Mouse (Mus musculus): Measurements from ENCODE around the gene D030056L22Rik.

The D030056L22Rik gene

DNA sequence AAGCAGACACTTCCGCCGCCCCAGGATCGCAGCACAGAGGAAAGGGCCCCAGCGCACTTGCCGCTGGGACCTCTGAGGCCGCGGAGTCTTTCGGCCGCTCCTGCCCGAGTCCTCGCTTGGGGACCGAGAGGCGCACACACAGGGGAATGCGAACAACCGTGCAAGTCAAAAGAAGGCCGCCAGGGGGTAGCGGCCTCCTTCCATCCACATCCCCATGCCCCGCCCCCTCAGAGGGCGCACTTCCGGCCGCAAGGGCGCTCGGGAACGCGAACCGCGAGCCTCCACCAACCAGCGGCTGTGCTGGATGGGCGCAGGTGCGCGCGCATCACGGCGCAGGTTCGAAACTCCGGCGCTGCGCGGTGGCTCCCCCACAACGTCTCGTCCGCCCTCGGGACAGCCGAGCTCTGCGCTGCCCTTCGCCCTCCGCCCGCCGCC, at the start of gene D030056L22Rik:
Gene D030056L22Rik, plus strand, starts transcription at position 328 of the 435 bp plus-strand sequence.
- DNase-seq, result peak; percentile 99

DNA sequence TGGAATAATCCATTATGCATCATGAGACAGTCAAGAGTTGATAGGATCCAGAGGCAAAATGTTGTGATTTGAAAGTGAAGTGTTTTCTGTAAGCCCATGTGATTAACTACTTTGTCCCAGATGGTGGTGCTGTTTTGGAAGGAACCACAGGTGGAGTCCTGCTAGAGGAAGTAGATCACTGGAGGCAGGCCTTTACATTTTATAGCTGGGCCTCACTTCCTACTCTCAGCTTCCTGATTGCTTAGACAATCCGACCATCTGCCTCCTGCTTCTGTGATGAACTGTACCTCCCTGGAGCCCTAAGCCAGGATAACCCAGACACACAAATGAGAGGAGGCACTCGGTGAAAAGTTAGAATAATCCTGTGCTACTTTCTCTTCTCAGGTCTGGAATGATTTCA, 49.1 kb upstream of the D030056L22Rik start:
- DNase-seq, result no peak

DNA sequence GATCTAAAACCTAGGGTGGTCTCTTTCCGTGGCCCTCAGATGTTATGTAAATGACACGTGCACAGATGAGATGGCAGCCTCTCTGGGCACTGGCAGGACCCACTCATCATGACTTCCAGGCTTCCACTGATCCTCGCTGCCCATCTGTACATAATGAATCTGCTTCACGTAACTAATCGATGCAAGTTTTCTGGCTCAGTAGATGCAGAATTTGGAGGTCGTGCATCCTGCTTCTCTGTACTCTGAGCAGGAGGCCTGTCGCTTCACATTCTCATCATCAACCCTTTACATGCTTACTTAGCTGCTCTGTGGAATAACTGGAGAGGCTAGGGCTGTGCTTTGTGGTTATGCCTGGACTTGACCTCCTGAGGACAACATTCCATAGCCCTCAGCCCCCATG, 46.0 kb upstream of the D030056L22Rik start:
- no peak for DNase-seq

DNA sequence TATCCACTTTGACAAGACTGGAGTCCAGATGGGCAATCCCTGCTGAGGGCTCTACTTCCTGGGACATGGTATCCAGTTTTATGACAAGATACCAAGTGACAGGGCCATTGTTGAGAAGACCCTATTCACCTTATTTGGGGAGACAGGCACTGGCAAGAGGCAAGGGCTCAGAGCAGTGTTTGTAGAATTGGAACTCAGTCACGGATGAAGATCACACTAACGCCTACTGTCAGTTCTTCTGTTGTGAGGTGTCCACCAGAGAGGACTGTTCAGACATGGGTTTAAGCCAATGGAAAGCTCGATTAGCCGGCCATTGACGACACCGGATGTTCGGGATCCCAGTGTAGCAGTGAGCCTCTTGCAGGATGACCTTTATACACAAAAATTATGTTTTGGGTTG, 43.4 kb upstream of the D030056L22Rik start:
- no peak for DNase-seq

DNA sequence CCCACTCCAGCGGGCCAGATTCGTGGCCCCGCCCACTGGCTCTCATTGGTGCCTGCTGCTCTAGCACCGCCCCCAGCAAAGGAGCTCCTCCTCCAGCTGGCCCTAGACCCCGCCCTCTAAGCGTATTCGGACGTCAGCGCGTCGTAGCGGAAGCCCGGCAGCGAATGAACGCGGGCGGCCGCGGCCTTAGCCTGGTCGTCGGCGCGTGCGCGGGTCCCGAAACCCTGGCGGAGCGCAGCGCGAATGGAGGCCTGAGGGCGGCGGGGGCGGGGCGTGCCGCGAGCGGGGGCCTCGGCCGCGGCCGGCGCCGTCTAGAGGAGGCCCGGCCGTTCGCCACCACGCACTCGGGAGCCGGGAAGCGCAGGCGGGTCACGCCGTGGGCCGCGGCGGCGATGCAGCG, 42.4 kb upstream of the D030056L22Rik start, which contains the start of gene Carnmt1:
Gene Carnmt1, plus strand, starts transcription at position 157 of the 400 bp plus-strand sequence.
- DNase-seq, result peak; percentile 99

DNA sequence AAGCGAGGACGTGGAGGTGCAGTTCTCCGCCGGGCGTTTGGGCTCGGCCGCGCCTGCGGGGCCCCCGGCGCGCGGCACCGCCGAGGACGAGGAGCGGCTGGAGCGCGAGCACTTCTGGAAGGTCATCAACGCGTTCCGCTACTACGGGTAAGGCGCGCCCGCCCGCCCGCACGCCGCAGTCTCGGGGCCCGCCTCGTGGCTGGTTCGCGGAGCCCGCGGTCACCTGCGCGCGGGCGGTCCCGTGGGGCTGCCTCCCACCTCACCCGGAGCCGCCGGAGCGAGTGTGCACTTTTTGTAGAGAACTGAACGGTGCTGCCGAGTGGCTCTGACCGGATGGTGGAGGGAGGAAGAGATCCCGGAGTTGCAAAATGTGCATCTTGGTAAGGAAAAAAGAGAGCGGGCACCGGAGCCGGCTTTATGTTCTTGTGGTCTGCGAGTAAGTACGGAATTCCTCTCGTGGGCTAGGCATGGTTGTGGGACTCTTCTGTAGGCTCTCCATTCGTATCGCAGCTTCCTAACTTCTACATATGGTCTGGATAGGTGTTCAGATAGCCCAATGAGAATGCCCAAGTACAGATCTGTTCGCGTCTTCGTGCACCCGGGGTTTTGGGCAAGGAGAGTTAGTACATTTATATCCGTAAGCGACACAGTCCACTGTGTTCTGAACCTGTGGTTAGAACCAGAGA, 41.8 kb upstream of the D030056L22Rik start:
- DNase-seq, result peak; percentile 64 to 66

DNA sequence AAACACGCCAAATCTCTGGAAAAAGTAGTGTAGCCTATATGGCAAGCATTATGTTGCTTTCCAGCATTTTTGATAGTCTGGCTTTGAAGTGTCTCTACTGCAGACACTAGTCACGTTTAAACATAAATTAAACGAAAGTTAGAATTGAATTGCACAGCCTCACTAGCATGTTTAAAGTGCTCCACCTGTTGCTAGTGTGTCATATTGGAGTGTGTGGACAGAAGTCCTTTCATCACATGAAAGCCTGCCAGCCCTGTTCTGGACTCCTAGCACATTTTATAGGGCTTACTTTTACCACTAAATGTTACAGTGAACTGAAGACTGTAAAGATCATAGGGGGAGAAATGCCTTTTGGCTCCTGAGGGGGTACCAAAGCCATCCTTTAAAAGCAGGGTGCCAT, 40.5 kb upstream of the D030056L22Rik start:
- DNase-seq, result no peak

DNA sequence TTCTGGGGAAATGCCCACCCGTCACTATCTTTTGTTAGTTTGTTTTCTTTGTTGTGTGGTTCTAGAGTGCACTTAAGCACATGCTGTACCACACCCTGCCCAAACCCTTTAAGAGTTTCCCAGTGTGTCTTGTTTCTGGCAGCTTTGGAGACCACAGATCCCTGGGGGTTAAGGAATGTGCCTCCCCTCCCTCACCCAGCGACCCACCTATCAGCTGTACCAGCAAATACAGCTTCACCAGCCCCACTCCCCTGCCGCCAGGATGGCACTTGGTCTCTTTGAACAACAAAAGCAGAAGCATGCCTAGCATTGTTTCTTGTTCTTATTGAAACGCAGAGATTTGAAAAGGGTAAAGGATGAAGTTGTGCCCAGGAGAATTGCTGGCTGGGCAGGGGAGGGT, 39.9 kb upstream of the D030056L22Rik start:
- DNase-seq, result no peak

DNA sequence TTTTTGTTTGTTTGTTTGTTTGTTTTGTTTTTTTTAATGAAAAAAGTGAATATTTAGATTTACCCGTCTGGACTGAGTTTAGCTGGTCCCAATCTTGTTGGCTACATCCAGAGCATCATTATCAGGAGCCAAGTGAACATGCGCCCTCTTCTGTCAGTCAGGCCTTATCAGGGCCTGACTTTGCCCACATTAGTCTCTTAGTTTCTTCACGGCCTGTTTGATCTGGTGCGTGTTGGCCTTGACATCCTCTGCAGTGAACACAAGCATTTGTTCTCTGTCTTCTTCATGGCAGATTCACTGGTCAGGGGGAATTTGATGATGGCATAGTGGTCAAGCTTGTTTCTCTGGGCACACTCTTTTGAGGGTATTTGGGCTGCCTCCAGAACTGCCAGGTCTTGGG, 30.9 kb upstream of the D030056L22Rik start:
- no peak for DNase-seq

DNA sequence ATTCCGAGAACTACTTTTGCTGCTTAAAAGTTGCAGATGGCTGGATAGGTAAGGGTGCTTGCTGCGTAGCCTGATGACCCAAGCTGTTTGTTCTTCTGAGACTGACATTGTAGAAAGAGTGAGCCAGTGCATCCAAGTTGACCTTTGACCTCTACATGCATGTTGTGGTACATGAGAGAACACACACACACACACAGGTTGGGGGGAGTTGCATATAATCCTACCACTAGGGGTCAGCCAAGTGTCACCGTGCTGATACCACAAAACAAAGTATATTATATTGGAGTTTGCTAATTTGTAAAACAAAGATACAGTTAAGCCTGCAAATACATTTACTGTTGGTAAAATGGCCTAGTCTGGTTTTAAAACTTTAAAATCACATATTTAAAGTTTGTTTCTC, 25.4 kb upstream of the D030056L22Rik start:
- peak; percentile 64 to 69 for DNase-seq

DNA sequence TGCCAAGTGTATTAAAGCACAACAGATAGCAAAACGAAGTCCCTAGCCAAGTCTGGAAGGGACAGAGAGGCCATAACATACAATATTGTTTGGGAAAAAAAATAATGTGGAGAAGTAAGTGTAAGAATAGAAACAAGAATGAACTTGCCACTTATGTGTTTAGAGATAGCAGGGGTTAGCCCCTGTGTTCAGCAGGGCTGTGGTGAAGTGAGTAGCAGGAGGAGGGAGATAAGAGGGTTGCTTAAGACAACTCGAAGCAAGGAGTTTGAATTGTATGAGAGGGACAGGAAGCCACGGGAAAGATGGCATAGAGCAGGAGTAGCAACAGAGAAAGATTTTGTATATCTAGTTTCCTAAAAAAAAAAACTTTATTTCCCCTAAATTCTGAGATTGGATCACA, 20.8 kb upstream of the D030056L22Rik start:
- no peak for DNase-seq

DNA sequence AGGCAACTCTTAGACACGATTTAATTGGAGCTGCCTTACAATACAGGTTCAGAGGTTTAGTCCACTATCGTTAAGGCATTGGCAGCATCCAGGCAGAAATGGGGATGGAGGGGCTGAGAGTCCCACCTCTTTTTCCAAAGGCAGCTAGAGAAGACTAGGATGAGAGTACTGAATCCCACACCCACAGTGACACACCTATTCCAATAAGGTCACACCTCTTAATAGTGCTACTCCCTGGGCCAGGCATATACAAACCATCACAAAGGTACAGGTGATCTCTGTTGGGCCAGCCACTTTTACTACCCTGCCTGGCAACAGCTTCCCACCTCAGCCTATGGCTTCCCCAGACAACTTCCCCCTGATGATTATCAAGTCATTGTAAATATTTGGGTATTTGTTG, 20.2 kb upstream of the D030056L22Rik start:
- DNase-seq, result no peak

DNA sequence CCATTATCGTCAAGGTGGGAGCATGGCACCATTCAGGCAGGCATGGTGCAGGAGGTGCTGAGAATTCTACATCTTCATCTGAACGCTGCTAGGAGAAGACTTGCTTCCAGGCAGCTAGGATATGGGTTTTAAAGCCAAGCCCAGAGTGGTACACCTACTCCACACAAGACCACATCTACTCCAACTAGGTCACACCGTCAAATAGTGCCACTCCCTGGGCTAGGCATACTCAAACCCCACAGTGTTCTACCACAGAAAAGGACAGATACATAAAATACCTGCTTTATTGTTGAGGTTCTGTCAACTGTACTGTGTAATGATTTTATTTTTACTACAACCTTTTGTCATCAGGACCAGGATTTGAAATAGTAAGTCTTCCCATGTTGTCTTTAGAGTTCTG, 17.9 kb upstream of the D030056L22Rik start:
- no peak for DNase-seq

DNA sequence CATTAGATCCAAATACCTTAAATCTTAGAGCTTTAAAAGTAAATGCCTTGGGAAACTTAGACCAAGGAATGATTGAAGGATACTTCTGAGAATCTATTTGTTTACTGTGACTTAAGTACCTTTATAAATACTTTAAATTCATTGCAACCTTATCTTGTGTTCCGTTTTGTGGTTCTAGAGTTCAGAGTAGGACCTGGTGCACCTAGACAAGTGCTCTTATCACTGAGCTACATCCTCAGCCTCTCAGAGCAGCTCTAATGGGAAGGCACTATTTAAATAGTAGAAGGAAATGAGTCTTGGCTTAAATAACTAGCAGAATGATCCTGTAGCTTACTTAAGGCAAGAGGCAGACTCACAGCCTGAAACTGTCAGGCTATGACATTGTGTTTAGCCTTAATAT, 17.4 kb upstream of the D030056L22Rik start:
- no peak for DNase-seq

DNA sequence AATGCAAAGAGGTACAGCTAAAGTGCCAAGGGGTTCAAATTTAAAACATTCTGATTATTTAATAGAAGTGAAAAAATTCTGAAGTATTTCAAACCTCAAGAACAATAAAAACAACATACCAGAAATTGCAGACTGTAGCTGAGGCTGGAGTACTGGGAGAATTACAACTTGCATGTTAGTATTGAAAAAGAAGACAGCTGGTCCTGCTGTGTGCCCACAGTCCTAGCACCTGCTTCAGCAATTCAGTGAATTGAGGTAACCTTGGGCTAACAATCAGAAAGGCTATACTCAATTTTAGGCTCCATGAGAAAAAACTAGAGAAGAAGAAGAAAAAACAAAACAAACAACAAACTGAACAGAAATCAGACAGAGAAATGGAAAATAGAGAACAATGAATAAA, 4.9 kb upstream of the D030056L22Rik start:
- DNase-seq, result peak; percentile 55 to 64

DNA sequence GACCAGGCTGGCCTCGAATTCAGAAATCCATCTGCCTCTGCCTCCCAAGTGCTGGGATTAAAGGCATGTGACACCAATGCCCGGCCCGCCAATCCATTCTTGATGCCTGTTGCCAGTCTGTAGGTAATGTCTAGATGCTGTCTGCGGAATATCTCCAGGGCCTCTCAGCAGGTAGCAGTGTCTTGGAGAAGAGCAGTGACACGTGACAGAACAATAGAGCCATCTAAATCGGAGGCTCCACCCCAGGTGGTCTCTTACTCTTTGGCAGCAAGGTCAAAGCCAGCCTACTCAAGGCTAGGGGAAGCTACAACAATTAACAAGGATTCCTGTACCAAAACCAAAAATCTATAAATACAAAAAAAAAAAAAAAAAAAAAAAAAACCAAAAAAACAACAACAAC, 2.1 kb upstream of the D030056L22Rik start:
- no peak for DNase-seq

DNA sequence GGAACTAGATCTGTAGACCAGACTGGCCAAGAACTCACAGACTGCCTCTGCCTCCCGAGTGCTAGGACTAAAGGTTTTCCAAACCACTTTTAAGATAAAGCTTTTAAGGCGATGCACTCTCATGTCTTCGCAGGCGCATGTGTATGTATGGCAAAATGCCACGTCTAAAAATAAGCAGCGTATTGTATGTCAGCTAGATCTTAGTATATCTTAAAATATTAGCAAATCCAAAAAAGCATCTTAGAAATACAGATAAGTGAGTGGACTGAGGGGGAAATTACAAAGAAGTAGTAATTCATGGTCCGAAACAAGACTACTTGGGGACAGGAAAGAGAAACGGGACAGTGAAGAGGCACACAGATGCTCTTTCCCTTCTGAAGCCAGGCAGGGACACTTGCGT, 1.4 kb upstream of the D030056L22Rik start:
- no peak for DNase-seq

DNA sequence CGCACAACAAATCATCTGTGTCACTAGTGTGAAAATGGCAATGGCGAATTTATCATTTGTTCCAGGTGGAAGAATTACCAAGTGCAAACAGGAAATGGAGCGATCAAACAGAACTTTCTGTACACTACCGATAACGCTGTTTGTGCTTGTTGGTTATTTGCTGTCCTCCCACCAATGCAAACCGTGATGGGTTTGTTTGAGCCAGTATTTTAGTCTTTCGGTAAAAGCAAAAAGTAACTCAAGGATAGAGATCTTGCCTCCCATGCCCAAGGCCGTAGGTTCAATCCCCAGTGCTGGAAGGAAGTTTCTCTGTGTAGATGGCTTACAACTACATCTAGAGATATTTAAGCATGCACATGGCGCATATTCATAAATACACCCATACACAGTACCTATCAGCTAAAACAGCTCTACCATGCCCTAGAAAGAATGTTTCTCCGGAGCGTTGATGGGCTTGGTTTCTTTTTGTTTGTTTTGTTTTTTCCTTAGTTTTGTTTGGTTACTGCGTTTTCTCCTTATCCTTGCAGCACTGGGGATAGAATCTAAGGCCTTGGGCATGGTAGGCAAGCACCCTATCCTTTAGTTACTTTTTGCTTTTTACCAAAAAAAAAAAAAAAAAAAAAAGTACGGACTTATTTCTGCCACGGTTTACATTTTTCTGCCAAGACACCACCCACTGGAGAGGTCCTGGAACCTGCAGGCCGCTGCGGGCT, 684 bp upstream of the D030056L22Rik start:
- DNase-seq, result no peak

DNA sequence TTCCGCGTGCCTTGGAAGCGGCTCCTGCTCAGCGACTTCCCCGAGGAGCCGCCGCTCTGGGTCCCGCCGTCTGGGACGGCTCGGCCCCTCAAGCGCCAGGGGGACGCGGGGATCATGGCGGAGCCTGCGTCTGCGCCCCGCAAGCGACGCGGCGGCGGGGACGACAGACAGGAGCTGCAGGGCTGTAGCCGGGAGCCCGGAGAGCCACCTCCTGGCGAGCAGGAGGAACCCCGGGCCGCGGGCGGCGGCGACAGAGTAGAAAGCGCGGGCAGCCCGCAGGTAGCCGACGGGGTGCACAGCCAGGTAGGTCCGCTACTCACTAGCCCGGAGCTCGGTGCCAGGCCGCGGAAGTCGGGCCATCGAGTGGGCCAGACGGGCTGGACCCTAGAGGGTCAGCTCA, 364 bp downstream of the D030056L22Rik start:
- DNase-seq, result peak; percentile 52 to 58

DNA sequence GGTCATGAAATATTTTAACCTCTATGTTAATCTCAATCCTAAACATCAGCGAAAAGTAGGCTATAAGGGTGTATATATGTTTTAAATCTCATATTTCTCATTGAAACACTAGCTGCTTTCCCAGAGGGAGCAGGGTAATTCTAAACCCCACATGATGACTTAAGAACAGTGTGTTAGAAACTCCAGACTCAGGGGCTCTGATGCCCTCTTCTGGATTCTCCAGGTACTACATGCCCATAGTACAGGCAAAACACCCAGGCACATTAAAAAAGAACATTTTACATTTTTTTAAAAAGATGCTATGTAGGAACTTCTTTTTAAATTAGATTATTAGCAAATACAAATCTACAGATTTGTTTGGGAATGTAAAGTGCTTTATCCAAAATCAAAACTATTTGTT, 3.4 kb downstream of the D030056L22Rik start:
- peak; percentile 86 to 88 for DNase-seq

DNA sequence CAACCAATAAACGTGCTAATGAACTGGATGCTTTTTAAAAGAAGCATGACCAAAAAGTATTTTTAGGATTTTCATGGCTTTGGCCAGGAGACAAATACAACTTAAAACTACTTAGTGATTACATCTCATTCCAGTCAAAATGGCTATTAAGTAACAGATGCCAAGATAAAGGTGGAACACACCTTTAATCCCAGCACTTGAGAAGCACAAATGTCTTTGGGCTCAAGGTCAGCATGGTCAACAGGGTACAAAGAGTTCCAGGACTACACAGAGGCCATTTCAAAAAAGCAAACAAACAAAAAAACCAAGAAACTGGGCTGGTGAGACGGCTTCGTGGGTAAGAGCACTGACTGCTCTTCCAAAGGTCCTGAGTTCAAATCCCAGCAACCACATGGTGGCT, 7.3 kb downstream of the D030056L22Rik start:
- DNase-seq, result no peak

DNA sequence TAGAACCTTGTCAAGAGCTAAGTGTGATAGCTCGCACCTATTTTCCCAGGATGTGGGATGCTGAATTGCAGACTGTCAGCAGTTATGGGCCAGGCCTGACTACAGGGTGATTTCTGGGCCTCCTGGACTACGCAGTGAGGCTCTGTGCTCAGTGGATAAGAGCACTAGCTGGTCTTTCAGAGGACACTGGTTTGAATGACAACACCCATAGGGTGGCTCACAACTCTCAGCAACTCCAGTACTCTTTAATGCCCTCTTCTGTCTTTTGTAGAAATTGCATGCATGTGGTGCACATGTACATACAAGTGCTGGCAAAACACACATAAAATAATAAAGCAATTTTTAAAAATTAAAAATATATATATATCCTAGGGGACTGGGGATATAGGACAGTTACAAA, 12.2 kb downstream of the D030056L22Rik start:
- DNase-seq, result no peak

DNA sequence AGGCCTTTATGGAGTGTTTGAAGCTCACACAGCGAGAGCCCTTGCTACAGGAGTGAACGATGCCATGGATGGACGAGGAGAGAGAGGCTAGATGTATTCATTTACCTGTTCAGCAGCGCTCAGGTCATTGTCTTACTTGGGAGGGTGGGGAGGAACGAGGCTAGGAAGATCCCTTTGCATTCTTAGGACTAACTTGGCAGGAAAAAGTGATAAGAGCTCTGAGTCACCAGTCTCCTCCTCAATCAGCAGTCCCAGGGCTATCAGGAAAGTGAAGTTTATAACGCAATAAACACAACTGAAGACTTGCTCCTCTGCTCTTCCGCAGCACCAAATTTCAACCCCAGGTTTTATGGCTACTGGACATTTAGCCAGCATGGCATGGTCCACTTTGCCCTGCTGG, 17.3 kb downstream of the D030056L22Rik start:
- DNase-seq, result no peak

DNA sequence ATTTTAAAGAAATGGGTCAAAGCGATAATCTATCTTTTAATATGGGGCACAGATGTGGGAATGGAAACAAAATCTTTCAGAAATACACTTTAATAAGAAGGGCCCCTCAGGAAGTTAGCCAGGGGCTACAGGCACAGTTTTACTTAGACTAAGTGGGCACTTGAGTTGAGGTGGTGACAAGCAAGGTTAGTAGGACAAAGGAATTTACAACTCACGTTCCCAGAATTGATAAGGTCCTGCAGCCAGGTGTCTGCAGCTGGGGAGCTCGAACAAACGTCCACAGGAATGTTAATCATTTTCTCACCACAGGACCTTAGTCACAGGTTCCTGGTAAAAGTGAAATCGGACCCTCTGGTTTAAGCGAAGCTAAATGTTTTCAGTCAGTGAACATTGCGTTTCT, 18.1 kb downstream of the D030056L22Rik start:
- no peak for DNase-seq

DNA sequence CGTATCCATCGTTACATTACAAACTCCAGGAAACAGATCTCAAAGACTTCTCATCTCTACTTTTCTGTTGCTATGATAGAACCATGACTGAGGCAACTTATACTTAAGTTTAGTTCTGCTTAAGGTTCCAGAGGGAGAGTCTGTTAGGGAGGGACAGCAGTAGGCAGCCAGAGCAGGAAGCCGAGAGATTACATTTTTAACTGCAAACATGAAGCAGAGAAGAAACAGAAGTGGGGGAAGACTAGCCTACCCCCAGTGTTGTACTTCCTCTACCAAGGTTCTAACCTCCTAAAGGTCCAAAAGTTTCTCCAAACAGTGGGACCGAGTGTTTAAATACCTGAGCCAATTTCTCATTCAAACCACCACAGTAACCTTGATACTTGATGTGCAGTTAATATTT, 22.9 kb downstream of the D030056L22Rik start:
- DNase-seq, result no peak

All from cerebellum, postnatal 14 days (tissue).